Mouse (Mus musculus) c-Kit-positive CD71-positive TER-119-positive erythroid progenitor cells, embryonic 14.5 days (primary cell): ENCODE results near the gene Zfp119b.

Experiments used
- DNase-seq: peaks from one replicate; pipeline ENCODE4 v3.0.0-alpha.2; 2013; ENCODE audit warnings: low spot score

Gene Zfp119b

DNA sequence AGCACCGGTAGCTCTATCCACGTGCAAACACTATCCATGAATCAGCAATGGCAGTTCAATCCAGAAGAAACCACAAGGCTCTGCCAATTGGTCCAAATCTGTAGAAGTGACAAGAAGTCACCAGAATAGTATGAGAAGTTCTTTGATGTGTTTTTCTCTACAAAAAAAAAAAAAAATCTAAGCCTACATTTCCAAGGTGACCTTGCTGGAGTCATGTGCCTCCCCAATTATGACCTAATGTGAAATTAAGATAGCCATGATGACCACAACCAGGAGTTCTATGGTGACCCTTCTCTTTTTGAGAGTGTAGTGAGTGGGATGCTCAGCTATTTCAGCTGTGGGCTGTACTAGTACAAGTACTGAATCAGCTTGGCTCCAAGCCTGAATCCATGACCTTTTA is at the start of gene Zfp119b:
TSS of gene Zfp119b (minus strand) at position 101 of the 400 bp plus-strand sequence.
- DNase-seq = no peak

DNA sequence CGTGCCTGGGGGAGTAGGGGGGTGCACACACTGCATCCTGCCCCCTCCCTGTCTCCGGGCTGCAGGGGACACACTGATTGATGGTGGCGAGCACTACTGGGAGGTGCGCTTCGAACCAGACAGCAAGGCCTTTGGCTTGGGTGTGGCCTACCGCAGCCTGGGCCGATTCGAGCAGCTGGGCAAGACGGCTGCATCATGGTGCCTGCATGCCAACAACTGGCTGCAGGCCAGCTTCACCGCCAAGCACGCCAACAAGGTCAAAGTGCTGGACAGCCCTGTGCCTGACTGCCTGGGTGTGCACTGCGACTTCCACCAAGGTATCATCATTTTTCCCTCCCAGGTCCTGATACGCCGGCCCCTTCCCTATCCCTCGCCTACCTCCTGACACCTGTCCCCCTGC is 46.7 kb upstream of the Zfp119b start:
- DNase-seq = no peak

DNA sequence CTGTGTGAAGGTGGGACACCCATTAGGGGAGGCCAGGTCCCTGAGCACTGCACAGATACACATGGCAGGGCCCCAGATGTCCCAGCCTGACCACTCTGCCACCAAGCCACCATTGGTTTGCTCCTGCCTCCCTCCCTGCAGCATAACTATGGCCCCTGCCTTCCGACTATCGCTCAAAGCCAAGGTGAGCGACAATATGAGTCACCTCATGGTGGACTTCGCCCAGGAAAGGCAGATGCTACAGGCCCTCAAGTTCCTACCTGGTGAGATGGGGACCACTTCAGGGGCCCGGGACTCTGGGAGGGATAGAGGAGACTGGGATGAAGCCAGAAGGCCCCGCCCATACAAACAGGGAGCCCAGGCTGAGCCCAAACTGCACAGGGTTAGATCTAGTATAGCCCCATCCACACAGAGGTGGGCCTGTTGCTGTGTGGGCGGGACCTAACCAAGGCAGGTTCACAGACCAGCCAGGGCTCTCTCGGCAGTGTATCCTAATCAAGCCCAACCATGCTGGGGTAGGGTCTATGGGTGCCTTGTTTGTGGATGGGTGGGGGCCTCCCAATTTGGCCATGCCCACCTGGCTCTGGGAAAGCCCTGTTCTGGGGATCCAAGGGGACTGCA is 41.1 kb upstream of the Zfp119b start:
- no peak for DNase-seq

DNA sequence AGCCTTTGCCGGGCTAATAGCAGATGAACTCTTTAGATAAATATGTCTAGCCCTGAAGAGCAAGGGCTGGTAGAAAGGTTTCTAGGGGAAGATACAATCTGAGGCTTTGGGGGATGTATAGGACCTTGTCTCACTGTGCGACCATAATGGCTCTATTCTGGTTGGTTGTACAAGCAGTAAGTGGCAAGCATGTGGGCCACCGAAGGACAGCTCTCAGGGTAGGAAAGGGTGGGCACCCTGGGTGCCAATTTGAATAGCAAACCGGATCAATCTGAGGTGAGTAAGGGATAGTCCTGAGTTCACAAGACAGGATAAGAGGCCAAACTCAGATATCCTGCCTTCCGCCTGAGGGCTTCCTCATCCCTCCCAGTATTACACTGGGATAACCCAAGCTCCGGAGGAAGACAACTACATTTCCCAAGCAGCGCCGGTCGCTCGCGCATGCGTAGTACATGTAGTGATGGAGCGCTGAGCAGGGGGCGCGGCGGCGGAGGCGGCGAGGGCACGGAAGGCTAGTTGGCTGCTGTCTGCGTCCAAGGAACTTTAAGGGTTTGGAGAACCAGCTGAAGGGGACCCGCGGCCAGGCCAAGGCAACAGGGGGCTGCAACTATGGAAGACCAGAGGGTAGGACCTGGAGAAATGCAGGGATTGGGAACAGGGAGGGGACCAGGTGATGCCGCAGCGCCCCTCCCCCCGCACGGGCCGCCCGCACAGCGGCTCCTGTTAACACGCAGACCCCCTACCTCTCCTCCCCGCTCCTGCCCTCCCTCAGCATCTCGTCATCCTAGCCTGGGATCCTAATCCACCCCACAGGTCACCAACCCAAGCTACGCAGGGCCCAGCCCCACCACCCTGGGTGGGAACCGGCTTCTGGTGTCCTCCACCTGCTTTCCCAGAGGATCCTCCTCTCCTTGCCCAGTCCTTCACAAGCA is 37.0 kb upstream of the Zfp119b start, which contains the start of gene Fsd1:
TSS of gene Fsd1 (plus strand) at position 480 of the 932 bp plus-strand sequence.
- no peak for DNase-seq

DNA sequence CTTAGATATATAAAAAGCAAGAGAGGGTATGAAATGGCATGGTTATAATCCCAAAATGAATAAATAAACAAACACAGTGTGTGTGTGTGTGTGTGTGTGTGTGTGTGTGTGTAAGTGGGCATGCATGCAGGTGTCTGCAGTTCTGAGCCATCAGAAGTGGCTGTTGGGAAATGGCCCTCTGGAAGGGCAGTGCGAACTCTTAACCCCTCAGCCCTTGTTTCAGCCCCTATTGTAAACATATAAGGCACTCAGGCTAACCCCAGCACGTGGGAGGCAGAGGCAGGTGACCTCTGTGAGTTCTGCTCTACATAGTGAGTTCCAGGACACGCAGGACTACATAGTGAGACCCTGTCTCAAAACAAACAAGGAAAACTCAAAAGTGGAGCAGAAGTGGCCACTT is 28.0 kb upstream of the Zfp119b start:
- no peak for DNase-seq

DNA sequence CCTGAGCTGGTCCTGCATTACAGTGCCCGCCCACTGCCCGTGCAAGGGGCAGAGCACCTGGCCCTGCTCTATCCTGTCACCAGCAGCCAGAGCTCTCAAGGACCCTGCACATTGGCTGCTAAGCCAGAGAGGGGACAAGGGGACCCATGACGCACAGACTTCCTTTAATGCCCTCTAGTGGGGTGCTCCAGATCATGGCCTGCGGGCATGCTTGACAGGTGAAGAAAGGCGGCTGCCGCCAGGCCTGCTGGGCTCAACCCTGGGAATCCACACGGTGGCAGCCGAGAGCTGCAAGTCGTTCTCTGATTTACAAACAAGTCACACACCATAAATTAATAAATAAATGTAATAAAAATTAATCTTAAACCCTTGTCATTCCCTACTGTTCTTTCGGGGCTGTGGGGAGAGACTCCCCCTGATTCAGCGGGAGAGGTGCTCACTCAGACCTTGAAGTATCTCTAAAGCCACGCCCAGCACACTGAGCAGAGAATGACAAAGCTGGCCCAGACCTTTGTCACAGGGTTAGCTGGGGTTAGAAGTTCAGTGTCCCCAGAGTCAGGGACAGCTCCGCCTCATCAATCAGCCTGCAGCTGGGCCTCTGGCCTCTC is 27.1 kb upstream of the Zfp119b start:
- peak; percentile 37 for DNase-seq

GRCm38 (mm10) chr17:55971453-55971852 is 22.2 kb upstream of the Zfp119b start:
- DNase-seq = no peak

DNA sequence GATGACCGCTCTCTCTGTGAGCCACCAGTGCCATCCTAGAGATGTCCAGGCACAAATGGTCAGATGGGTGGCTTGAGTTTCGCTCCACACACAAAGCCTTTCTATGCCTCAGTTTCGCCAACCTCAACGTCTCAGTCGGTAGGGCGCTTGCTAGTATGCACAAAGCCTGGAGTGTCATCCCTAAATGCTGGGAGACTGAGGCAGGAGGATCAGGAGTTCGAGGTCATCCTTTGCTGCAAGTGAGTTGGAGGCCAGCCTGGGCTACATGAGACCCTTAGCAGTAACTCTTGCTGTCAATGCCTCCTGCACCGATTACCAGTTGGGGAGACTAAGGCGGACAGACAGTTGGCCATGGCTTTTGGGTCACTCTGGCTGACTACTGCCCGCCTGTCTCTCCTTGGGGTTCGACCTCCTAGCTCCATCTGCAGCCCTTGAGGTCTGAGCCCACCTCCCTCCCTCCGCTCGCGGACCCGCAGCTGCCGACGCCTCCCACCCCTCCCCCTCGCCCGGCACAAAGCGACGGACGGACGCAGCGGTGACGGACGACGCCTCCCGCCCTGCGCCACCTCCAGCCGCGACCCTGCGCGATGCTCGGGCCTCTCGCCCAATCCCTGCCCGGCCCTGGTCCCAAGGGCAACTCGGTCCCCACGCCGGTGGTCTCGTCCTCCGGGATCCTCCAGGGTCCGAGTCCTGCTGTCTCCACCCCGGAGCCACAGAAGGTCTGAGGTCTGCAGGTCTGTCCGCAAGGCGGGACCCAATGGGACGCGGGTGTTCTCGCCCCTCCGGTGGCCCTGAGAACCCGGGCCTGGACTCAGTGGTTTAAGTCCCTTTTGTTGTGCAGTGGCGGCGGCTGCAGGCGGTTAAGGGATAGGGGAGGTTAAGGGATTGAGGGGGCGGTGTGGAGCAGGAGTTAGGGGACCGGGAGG is 20.9 kb upstream of the Zfp119b start, which contains the start of gene Shd:
TSS of gene Shd (plus strand) at position 502 of the 926 bp plus-strand sequence.
- DNase-seq = no peak

DNA sequence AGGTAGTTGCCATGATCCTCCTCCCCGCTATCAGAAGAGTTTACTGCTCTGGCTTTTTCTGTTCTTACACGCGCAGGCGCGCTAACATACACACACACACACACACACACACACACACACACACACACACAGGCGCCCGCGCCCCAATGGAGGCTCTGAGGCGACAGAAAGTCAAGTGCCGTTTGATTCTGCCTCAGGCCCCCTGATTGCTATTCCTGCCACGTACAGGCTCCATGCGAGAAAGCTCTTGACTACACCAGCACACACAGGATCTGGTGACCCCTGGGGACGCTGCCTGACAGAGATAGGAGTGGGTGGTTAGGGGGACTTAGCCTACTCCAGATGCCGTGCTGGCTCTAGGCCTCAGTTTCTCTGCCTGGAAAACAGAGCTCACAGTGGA is 20.3 kb upstream of the Zfp119b start:
- DNase-seq = no peak

DNA sequence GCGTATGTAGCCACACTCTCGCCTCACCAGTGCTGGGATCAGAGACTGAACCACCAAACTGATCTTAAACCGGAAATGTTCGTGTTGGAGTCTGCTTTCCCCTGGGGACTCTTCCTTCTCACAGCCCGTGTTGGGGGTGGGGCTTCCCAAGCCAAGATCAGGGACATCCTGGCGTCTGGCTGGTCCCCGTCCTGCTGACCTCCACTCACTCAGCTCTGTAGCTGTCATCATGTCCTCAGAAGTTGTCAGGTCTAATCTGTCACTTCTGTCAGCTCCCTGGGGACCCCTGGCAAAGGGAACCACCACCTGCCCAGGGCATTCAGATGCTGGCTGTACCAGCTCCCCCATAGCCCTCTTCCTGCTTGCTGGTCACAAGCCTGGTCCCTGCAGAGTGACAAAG is 18.9 kb upstream of the Zfp119b start:
- no peak for DNase-seq

GRCm38 (mm10) chr17:55967186-55967585 is 17.9 kb upstream of the Zfp119b start:
- DNase-seq = no peak

DNA sequence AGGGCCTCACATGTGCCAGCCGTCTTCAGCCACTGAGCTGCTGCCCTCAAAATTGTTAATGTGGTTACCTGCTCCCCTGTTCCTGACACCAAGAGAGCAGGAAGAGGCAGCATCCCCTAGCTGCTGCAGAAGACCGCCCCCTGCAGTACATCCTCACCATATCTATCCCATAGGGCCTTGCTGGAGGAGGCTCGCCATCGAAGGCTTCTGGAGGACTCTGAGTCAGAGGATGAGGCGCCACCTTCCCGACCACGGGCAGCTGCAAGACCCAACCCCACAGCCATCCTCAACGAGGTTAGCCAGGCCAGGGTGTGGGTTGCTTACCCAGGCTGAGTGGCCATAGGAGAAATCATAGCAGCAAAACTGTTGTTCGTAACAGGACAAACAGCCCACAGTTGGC is 15.7 kb upstream of the Zfp119b start:
- DNase-seq = no peak

- no peak for DNase-seq
These were observed 15.2 kb upstream of the Zfp119b start for GRCm38 (mm10) chr17:55964496-55964895.

- no peak for DNase-seq
These were observed 13.9 kb upstream of the Zfp119b start for GRCm38 (mm10) chr17:55963171-55963570.

GRCm38 (mm10) chr17:55961631-55962030 is 12.3 kb upstream of the Zfp119b start:
- DNase-seq = no peak

DNA sequence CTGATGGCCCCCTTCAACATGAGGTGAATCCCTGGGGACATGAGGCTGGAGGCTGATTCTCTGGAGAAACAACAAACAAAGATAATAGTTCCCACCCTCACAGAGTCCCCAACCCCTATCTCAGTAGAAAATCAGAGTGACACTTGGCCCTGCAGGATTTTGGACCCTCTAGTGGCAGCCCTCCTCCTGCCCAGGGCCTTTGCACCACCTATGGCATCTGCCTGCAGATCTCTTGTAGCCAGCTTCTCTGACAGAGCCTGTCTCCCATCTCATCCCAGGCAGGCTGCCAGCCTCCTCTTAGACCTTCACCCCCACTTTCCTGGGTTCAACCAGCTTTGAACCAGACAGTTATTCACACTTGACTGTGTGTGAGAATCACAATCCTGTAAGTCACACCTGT is 11.5 kb upstream of the Zfp119b start:
- no peak for DNase-seq

DNA sequence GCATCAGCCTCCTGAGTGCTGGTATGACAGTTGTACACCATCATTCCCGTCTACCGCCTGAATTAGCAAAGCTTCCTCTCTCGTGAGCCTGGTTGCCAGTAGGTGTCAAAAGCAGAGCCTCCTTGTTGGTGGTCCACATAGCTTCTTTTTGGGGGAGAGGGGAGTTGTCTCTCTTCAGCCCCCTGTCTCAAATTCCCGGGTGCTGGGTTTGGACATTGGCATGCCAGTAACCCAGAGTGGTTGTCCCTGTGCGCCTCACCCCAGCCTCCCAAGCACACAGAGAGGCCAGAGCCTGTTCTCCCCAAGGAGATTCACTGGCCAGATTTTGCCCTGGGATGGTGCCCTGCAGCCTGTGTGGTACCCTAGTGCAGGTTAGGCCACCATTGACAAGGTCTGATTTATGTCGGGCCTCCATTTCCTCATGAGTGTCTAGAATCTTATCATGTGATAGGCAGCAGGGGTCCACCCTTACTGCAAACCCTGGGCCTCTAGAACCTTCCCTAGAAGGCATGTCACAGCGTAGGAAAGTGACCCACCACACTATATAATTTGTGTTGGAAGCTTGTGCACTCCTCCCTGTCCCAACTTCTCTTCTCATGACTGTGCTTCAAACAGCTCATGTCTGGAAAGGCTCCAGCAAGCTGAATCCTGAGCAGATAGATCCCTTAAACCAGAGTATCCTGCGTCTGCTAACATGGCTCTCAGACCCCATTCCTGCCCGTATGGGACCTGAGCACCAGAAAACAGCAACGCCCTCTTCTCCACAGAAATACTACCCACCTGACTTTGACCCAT is 10.8 kb upstream of the Zfp119b start:
- no peak for DNase-seq

DNA sequence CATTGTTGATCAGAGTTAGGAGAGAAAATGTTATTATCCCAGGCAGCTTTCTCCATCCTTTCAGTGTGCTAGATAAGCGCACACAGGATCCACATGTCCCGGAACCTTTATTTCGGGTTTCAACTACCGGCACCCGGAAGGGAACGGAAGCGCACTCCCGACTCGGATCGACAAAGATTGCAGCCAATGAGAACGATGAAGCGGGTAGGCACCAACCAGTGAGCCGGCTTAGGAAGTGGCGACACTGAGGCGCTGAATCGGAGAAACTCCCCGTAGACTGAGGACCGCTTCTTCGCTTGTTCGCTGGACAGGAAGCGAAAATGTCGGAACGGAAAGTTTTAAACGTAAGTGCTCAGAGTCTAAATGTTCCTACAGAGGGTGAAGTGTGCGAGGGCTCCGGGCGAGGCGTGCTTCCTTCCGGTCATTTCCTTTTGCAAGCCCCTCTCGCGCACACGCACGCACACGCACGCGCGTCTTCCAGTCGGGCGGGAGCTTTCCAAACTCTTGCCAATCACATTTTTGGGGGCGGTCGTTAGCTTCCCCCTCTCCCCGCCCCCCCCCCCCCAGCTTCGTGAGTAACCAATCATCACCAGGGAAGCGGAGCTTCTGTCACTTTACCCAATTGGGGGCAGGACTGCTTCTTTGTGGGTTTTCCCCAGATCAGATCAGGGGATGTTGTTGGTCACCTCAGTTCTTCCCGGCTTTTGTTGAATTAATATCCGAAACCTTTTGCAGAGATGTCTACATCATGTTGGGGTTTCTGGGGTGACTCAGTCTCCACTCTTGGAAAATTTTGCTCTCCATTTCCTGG is 9.8 kb upstream of the Zfp119b start, which contains the start of gene Yju2:
TSS of gene Yju2 (plus strand) at position 182 of the 811 bp plus-strand sequence.
- peak; percentile 96 for DNase-seq

GRCm38 (mm10) chr17:55958584-55958886 is 9.2 kb upstream of the Zfp119b start:
- DNase-seq = no peak
